Mouse (Mus musculus) lung, embryonic 14.5 days (tissue): ENCODE measurements around the gene Hdac11. TPM values are rescaled to one million over a fixed set of nuclear protein-coding genes. Genes with fewer than 3 reads are reported as not detected.

Source experiments
- ATAC-seq: fragments of 200-750 bp; cut with Nextera tagmentation; 2 replicates; pipeline ENCODE4 v1.8.0; 2017; ENCODE audit warnings: mild to moderate bottlenecking, moderate TSS enrichment, moderate library complexity; ENCODE audit not compliant: insufficient read depth
- DNase-seq: peaks from one replicate; pipeline ENCODE4 v3.0.0-alpha.2; 2015
- H3K27ac ChIP-seq: fragments of 300-500 bp; sonication (generic); 2 replicates; pipeline ENCODE4 v1.5.1; 2014; ENCODE audit warnings: low read depth, mild to moderate bottlenecking, moderate library complexity
- H3K27me3 ChIP-seq: fragments of 300-500 bp; sonication (generic); 2 replicates; pipeline ENCODE4 v1.6.1; 2014; ENCODE audit warnings: low read length, control low read depth; ENCODE audit not compliant: insufficient read depth
- H3K36me3 ChIP-seq: fragments of 300-500 bp; sonication (generic); 2 replicates; pipeline ENCODE4 v1.6.1; 2014; ENCODE audit warnings: control low read depth; ENCODE audit not compliant: insufficient read depth
- H3K4me1 ChIP-seq: fragments of 300-500 bp; sonication (generic); 2 replicates; pipeline ENCODE4 v1.6.1; 2014; ENCODE audit warnings: antibody characterized with exemption, control low read depth; ENCODE audit not compliant: insufficient read depth
- H3K4me2 ChIP-seq: fragments of 300-500 bp; sonication (generic); 2 replicates; pipeline ENCODE4 v1.6.1; 2014; ENCODE audit warnings: mild to moderate bottlenecking
- H3K4me3 ChIP-seq: fragments of 300-500 bp; sonication (generic); 2 replicates; pipeline ENCODE4 v1.5.1; 2014; ENCODE audit warnings: low read depth, low read length
- H3K9ac ChIP-seq: fragments of 300-500 bp; sonication (generic); 2 replicates; pipeline ENCODE4 v1.6.1; 2014
- H3K9me3 ChIP-seq: fragments of 300-500 bp; sonication (generic); 2 replicates; pipeline ENCODE4 v1.6.1; 2016; ENCODE audit warnings: low read depth, low read length, control low read depth
- CTCF ChIP-seq: IDR thresholded peaks from 2 replicates; pipeline ENCODE4 v1.5.1; 2016; ENCODE audit warnings: antibody characterized with exemption, low read depth
- WGBS: fragments of 180-500 bp; shearing (Covaris S2); extraction: QIAGEN DNeasy Blood & Tissue Kit; methylation state at CpG from one replicate; pipeline ENCODE4 v1.1.7; 2014; 5-methylcytosine and 5-hydroxymethylcytosine counted together
- polyA plus RNA-seq: library from polyadenylated mRNA; unstranded; fragments of >200 nt; fragmentation: Nextera tagmentation; extraction: Ambion mirVana; gene quantifications from 2 replicates; pipeline ENCODE4 v1.2.1, GENCODE M21; 2014

Gene Hdac11
- polyA plus RNA-seq, 1 experiment from 2014 or later = 8.1 TPM

DNA sequence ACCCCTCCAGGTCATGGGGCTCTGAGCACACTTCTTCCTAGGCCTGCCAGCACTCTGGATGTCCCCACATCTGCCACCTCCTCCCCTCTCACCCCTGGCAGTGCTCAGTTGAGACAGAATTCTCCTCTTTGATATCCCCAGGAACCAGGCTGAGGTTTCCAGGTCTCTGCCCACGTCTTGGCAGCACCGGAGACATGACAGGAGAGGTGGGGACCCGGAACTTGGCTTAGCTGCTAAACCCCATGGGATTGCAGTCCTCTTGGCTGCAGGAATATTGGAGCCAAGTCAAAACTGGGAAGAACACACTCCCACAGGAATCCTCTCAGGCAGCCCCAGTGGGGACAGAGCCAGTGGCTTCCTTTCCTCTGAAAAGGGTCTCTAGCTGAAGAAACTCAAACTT, 31.4 kb downstream of the Hdac11 start:
- H3K4me1 ChIP-seq = no peaks in the 10 kb centered on the region
- no peaks in the 10 kb centered on the region for H3K27me3 ChIP-seq
- H3K36me3 ChIP-seq = no peaks in the 10 kb centered on the region
- TF ChIP-seq CTCF = no peak
- H3K9ac ChIP-seq = no peak overlapping the region
- H3K27ac ChIP-seq = no peak overlapping the region
- no peaks in the 10 kb centered on the region for H3K9me3 ChIP-seq
- H3K4me3 ChIP-seq = no peak overlapping the region
- 57% methylated on average over 3 of the region's 3 CpGs for WGBS
- H3K4me2 ChIP-seq = no peak overlapping the region
- DNase-seq (no peak), ATAC-seq (no peak)

GRCm38 (mm10) chr6:91189971-91190370, 33.5 kb downstream of the Hdac11 start:
- Histone ChIP-seq H3K4me2 (no peak overlapping the region), H3K27ac (no peak overlapping the region), H3K4me1 (no peaks in the 10 kb centered on the region), H3K4me3 (no peak overlapping the region), H3K36me3 (no peaks in the 10 kb centered on the region), H3K9ac (no peak overlapping the region), H3K27me3 (no peaks in the 10 kb centered on the region), H3K9me3 (no peaks in the 10 kb centered on the region)
- WGBS = 85% methylated on average over 6 of the region's 6 CpGs
- ATAC-seq (no peak), DNase-seq (no peak)
- TF ChIP-seq CTCF = no peak

- 39% methylated on average over 2 of the region's 2 CpGs for WGBS
- TF ChIP-seq CTCF = no peak
- no peak for ATAC-seq
Measured at GRCm38 (mm10) chr6:91191465-91191864, 35.0 kb downstream of the Hdac11 start.

GRCm38 (mm10) chr6:91192421-91192820, 36.0 kb downstream of the Hdac11 start:
- no peaks in the 10 kb centered on the region for H3K36me3 ChIP-seq
- no peak for TF ChIP-seq CTCF
- H3K4me3 ChIP-seq = no peak overlapping the region
- no peaks in the 10 kb centered on the region for H3K27me3 ChIP-seq
- ATAC-seq (no peak), DNase-seq (no peak)
- no peaks in the 10 kb centered on the region for H3K4me1 ChIP-seq
- no peak overlapping the region for H3K27ac ChIP-seq
- H3K4me2 ChIP-seq = no peak overlapping the region
- H3K9me3 ChIP-seq = no peaks in the 10 kb centered on the region
- 61% methylated on average over 3 of the region's 3 CpGs for WGBS
- no peak overlapping the region for H3K9ac ChIP-seq

More at GRCm38 (mm10) chr6:91191465-91191864, 35.0 kb downstream of the Hdac11 start:
- no peaks in the 10 kb centered on the region for H3K36me3 ChIP-seq
- H3K9ac ChIP-seq = no peak overlapping the region
- H3K27ac ChIP-seq = no peak overlapping the region
- no peak overlapping the region for H3K4me2 ChIP-seq
- no peak for DNase-seq
- no peaks in the 10 kb centered on the region for H3K9me3 ChIP-seq
- no peaks in the 10 kb centered on the region for H3K4me1 ChIP-seq
- H3K27me3 ChIP-seq = no peaks in the 10 kb centered on the region
- H3K4me3 ChIP-seq = no peak overlapping the region

- no peaks in the 10 kb centered on the region for H3K4me1 ChIP-seq
- ATAC-seq (no peak), DNase-seq (no peak)
- H3K27ac ChIP-seq = no peak overlapping the region
- H3K27me3 ChIP-seq = no peaks in the 10 kb centered on the region
- H3K4me2 ChIP-seq = no peak overlapping the region
- H3K9me3 ChIP-seq = no peaks in the 10 kb centered on the region
- no peaks in the 10 kb centered on the region for H3K36me3 ChIP-seq
- no peak overlapping the region for H3K4me3 ChIP-seq
- no peak for TF ChIP-seq CTCF
- 51% methylated on average over 1 of the region's 1 CpGs for WGBS
- no peak overlapping the region for H3K9ac ChIP-seq
Measured at GRCm38 (mm10) chr6:91192851-91193545, 36.5 kb downstream of the Hdac11 start.

DNA sequence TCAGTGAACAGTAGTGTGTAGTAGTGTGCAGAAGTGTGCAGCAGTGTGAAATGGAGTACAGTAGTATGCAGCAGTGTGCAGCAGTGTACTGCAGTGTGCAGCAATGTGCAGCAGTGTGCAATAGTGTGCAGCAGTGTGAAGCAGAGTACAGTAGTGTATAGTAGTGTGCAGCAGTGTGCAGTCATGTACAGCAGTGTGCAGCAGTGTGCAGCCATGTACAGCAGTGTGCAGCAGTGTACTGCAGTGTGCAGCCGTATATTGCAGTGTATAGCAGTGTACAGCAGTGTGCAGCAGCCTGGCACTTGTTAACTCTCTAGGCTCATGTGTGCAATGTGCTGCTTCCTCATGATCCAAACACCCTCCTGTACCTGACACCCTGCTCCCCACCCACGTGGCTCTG, 42.0 kb downstream of the Hdac11 start:
- TF ChIP-seq CTCF = no peak
- Histone ChIP-seq H3K27ac (no peak overlapping the region), H3K9ac (no peak overlapping the region), H3K9me3 (no peaks in the 10 kb centered on the region), H3K4me3 (no peak overlapping the region), H3K27me3 (no peaks in the 10 kb centered on the region), H3K36me3 (no peaks in the 10 kb centered on the region), H3K4me2 (no peak overlapping the region), H3K4me1 (peaks cover 12% of the 10 kb centered on the region)
- no peak for DNase-seq
- no peak for ATAC-seq
- WGBS = 48% methylated on average over 2 of the region's 2 CpGs

GRCm38 (mm10) chr6:91200429-91201188, 44.1 kb downstream of the Hdac11 start:
- no peaks in the 10 kb centered on the region for H3K36me3 ChIP-seq
- WGBS = 30% methylated on average over 8 of the region's 8 CpGs
- H3K9ac ChIP-seq = no peak overlapping the region
- H3K27ac ChIP-seq = peak overlapping the region; percentile 54; the same call in 1 of the 2 replicates
- ATAC-seq (peak; percentile 65), DNase-seq (peak; percentile 63)
- peaks cover 12% of the 10 kb centered on the region for H3K4me1 ChIP-seq
- TF ChIP-seq CTCF = no peak
- H3K27me3 ChIP-seq = no peaks in the 10 kb centered on the region
- H3K4me2 ChIP-seq = no peak overlapping the region
- no peaks in the 10 kb centered on the region for H3K9me3 ChIP-seq
- no peak overlapping the region for H3K4me3 ChIP-seq
